Mouse (Mus musculus) MEL (cell line): ENCODE measurements around the gene Chrdl2.

Source experiments
- CHD1 ChIP-seq: IDR thresholded peaks from 2 replicates; pipeline ENCODE4 v1.6.1; 2012; ENCODE audit warnings: low read depth, mild to moderate bottlenecking, inconsistent platforms, low read length, improper control_type of control experiment
- CTCF ChIP-seq, 3 experiments: IDR thresholded peaks in 2 of 3; conservative IDR thresholded peaks in 1 of 3; 2 replicates each; pipeline ENCODE4 v1.5.1; 2011 to 2012; ENCODE audit warnings: low read length in 3 of 3, low read depth in 2 of 3, mild to moderate bottlenecking in 2 of 3, improper control_type of control experiment in 1 of 3, inconsistent platforms in 1 of 3, mixed read lengths in 1 of 3, moderate library complexity in 1 of 3; ENCODE audit not compliant: control insufficient read depth in 1 of 3, insufficient read depth in 1 of 3, poor library complexity in 1 of 3, severe bottlenecking in 1 of 3
- MXI1 ChIP-seq: IDR thresholded peaks from 2 replicates; pipeline ENCODE4 v1.6.1; 2011; ENCODE audit warnings: mild to moderate bottlenecking, low read depth, low read length, improper control_type of control experiment
- POLR2A ChIP-seq, 2 experiments: IDR thresholded peaks; 2 replicates each; pipeline ENCODE4 v1.6.1; 2011 to 2012; ENCODE audit warnings: low read length in 2 of 2, mild to moderate bottlenecking in 2 of 2, control low read depth in 1 of 2, improper control_type of control experiment in 1 of 2, low read depth in 1 of 2, moderate library complexity in 1 of 2; ENCODE audit not compliant: control insufficient read depth in 1 of 2, insufficient read depth in 1 of 2, poor library complexity in 1 of 2

- TF ChIP-seq MXI1: no peak
- TF ChIP-seq CTCF (IDR thresholded peaks at IDR 0.05 in 2 of 3, conservative IDR thresholded peaks at IDR 0.05 in 1 of 3; ENCODE audit: control insufficient read depth in 1 of 3, insufficient read depth in 1 of 3, low read depth in 2 of 3, low read length in 3 of 3, poor library complexity in 1 of 3, severe bottlenecking in 1 of 3): no peak
- TF ChIP-seq POLR2A (IDR thresholded peaks at IDR 0.05; ENCODE audit: control insufficient read depth in 1 of 2, insufficient read depth in 1 of 2, low read depth in 1 of 2, low read length in 2 of 2, poor library complexity in 1 of 2): no peak
- TF ChIP-seq CHD1: no peak
These were observed 36.1 kb downstream of the Chrdl2 start for GRCm38 (mm10) chr7:100042120-100042519.
